In the genomic region with DNA sequence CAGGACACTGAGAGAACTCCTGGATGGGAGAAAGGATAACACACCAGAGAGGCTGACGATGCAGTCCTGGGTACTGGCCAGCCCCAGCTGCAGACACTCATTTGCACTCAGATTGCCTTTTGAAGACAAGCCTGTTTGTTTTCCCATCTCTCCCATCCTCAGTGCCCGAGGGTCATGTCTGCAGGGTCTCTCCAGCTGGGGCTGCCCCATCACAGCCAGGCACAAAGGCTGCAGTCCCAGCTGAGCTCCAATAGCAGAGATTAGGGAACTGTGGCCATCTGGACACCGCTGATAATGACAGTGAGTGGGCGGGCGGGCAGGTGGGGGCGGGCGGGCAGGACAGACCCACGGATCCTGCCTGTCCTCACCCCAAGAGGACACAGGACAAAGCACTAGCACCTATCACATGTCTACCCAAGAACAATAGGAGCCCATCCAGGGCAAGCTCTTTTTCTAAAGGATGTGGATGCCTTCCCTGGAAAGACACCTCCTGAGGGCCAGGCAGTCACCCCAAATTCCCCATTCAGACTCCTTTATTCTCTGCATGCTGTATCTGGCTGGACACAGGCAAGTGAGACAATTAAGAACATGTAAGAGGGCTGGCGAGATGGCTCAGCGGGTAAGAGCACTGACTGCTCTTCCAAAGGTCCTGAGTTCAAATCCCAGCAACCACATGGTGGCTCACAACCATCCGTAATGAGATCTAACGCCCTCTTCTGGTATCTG, we compare ENCODE assay signal across 8 mouse cellular contexts. TPM values are rescaled to one million over a fixed set of nuclear protein-coding genes. Genes with fewer than 3 reads are reported as not detected.
A peak's percentile ranks its signal among the peaks of the same experiment; 100 is the strongest.
DNase-seq lines count a peak whose midpoint lies in the region; ATAC-seq and TF ChIP-seq lines count a peak whose summit lies in the region.

No protein-coding gene starts in this region.

- H3K27me3 ChIP-seq in intestine, embryonic 16.5 days (replicated peaks; ENCODE audit: control insufficient read depth, insufficient read depth, low read length), result no peaks in the 10 kb centered on the region

- TF ChIP-seq CTCF in layer of hippocampus, adult 2 months (conservative IDR thresholded peaks at IDR 0.05), result 0 out of 2 replicates have a peak, but pooled peaks have one; percentile 9

- no peaks in the 10 kb centered on the region for H3K9me3 ChIP-seq in intestine, embryonic 16.5 days (ENCODE audit: control insufficient read depth, low read length)

- WGBS in intestine, embryonic 16.5 days, result 48% methylated on average over 12 of the region's 12 CpGs

- H3K9ac ChIP-seq in intestine, embryonic 16.5 days (ENCODE audit: low read depth, low read length), result peak overlapping the region; percentile 13; the same call in 1 of the 2 replicates

- no peak overlapping the region for H3K4me3 ChIP-seq in layer of hippocampus, adult 2 months
- no peak overlapping the region for H3K4me3 ChIP-seq in intestine, embryonic 16.5 days (ENCODE audit: low read length)

- no peak for DNase-seq in layer of hippocampus, adult 2 months (ENCODE audit: low spot score in 2 of 2)
- no peak for DNase-seq in layer of hippocampus, postnatal 25 days (ENCODE audit: extremely low spot score in 1 of 2, low spot score in 1 of 2)
- no peak for DNase-seq in natural killer cell, adult 2 months (ENCODE audit: low spot score in 2 of 2)
- no peak for DNase-seq in right cerebral cortex, postnatal 14 days
- no peak for DNase-seq in B cell, adult 2 months

- peak overlapping the region; percentile 73 for H3K27ac ChIP-seq in layer of hippocampus, adult 2 months
- no peak overlapping the region; the same call in 1 of the 2 replicates for H3K27ac ChIP-seq in intestine, embryonic 16.5 days (ENCODE audit: low read length)

- peaks cover 16% of the 10 kb centered on the region for H3K4me1 ChIP-seq in intestine, embryonic 16.5 days (ENCODE audit: control insufficient read depth, insufficient read depth, low read length)

- peak; percentile 80 for ATAC-seq in erythroblast, adult 5-6 weeks (replicated peaks; ENCODE audit: low FRiP score, poor library complexity, severe bottlenecking)
- ATAC-seq in intestine, embryonic 16.5 days, result peak; percentile 22; the same call in 1 of the 2 replicates
- ATAC-seq in megakaryocyte-erythroid progenitor cell, adult 5-6 weeks (replicated peaks; ENCODE audit: low FRiP score, low TSS enrichment, poor library complexity, severe bottlenecking), result peak; percentile 48

- H3K36me3 ChIP-seq in intestine, embryonic 16.5 days (ENCODE audit: control insufficient read depth, insufficient read depth, low read length), result peaks cover 20% of the 10 kb centered on the region

- H3K4me2 ChIP-seq in intestine, embryonic 16.5 days (ENCODE audit: low read depth, low read length), result no peak overlapping the region

RNA-seq across cellular contexts. Expression of gene Rps3, which starts 8.5 kb away (rescaled TPM):
- 100 to 1,000 TPM; 278 to 289 TPM for total RNA-seq in layer of hippocampus, adult 2 months (2021)
- total RNA-seq in layer of hippocampus, postnatal 25 days (2021), result 100 to 1,000 TPM; 250 to 278 TPM
- 292 and 308 TPM in 2 replicates for total RNA-seq in erythroblast, adult 5-6 weeks (2015; ENCODE audit: low replicate concordance)
- 237 and 436 TPM in 2 replicates for total RNA-seq in erythroblast, adult 5-6 weeks (2017; ENCODE audit: low replicate concordance)
- 775 and 816 TPM in 2 replicates for polyA plus RNA-seq in intestine, embryonic 16.5 days (2015; fragmentation: Nextera tagmentation; extraction: Ambion mirVana)
- total RNA-seq in megakaryocyte-erythroid progenitor cell, adult 5-6 weeks (2014; fragmentation: Nextera tagmentation), result 1,003 and 1,349 TPM in 2 replicates
- 1,982 and 2,496 TPM in 2 replicates for total RNA-seq in megakaryocyte-erythroid progenitor cell, adult 5-6 weeks (2017)

RNA-seq across cellular contexts. Expression of gene Klhl35, which starts 9.2 kb away (rescaled TPM):
- 1 to 10 TPM; 2.0 to 2.8 TPM for total RNA-seq in layer of hippocampus, adult 2 months (2021)
- 1 to 10 TPM; 2.2 to 3.5 TPM for total RNA-seq in layer of hippocampus, postnatal 25 days (2021)
- total RNA-seq in erythroblast, adult 5-6 weeks (2015; ENCODE audit: low replicate concordance), result 1.9 TPM in 1 of 2 replicates, not detected in the other
- not detected in 2 replicates for total RNA-seq in erythroblast, adult 5-6 weeks (2017; ENCODE audit: low replicate concordance)
- 0.15 and 0.17 TPM in 2 replicates for polyA plus RNA-seq in intestine, embryonic 16.5 days (2015; fragmentation: Nextera tagmentation; extraction: Ambion mirVana)
- 2.1 TPM in 1 of 2 replicates, not detected in the other for total RNA-seq in megakaryocyte-erythroid progenitor cell, adult 5-6 weeks (2014; fragmentation: Nextera tagmentation)
- total RNA-seq in megakaryocyte-erythroid progenitor cell, adult 5-6 weeks (2017), result 0.65 TPM in 1 of 2 replicates, not detected in the other

Comparison
In these comparisons a context has a peak if more than half of its experiments do, and no peak if none do; other contexts are left out.
1. ATAC-seq: peak in every context shown above with its lines; median percentile 80 in erythroblast, adult 5-6 weeks; 48 in megakaryocyte-erythroid progenitor cell, adult 5-6 weeks; 22 in intestine, embryonic 16.5 days.